Mouse (Mus musculus) neural tube, embryonic 12.5 days (tissue): ENCODE results near the gene Rab5if. TPM values are rescaled to one million over a fixed set of nuclear protein-coding genes. Genes with fewer than 3 reads are reported as not detected.
"Not testable (repeated sequence)": the region's sequence is repeated elsewhere in the genome, so short reads cannot be mapped to it uniquely, and the experiment has no call there.

Experiments
- ATAC-seq: fragments of 200-750 bp; cut with Nextera tagmentation; 2 replicates; pipeline ENCODE4 v1.8.0; 2017; ENCODE audit warnings: low read depth, mild to moderate bottlenecking, moderate TSS enrichment, moderate library complexity; ENCODE audit not compliant: low FRiP score
- H3K27ac ChIP-seq: fragments of 300-500 bp; sonication (generic); 2 replicates; pipeline ENCODE4 v1.5.1; 2016
- H3K27me3 ChIP-seq: fragments of 300-500 bp; sonication (generic); replicated peaks from 2 replicates; pipeline ENCODE4 v1.6.1; 2016; ENCODE audit warnings: mild to moderate bottlenecking
- H3K36me3 ChIP-seq: fragments of 300-500 bp; sonication (generic); 2 replicates; pipeline ENCODE4 v1.6.1; 2016; ENCODE audit warnings: mild to moderate bottlenecking
- H3K4me1 ChIP-seq: fragments of 300-500 bp; sonication (generic); 2 replicates; pipeline ENCODE4 v1.6.1; 2016
- H3K4me2 ChIP-seq: fragments of 300-500 bp; sonication (generic); replicated peaks from 2 replicates; pipeline ENCODE4 v1.6.1; 2016; ENCODE audit warnings: mild to moderate bottlenecking
- H3K4me3 ChIP-seq: fragments of 300-500 bp; sonication (generic); 2 replicates; pipeline ENCODE4 v1.5.1; 2016
- H3K9ac ChIP-seq: fragments of 300-500 bp; sonication (generic); 2 replicates; pipeline ENCODE4 v1.6.1; 2016; ENCODE audit warnings: mild to moderate bottlenecking
- H3K9me3 ChIP-seq: fragments of 300-500 bp; sonication (generic); 2 replicates; pipeline ENCODE4 v1.6.1; 2016; ENCODE audit warnings: mild to moderate bottlenecking
- WGBS: fragments of 180-500 bp; shearing (Covaris S2); methylation state at CpG from one replicate; pipeline ENCODE4 v1.1.7; 2016; 5-methylcytosine and 5-hydroxymethylcytosine counted together
- polyA plus RNA-seq: library from polyadenylated mRNA; unstranded; fragments of >200 nt; fragmentation: Nextera tagmentation; extraction: Ambion mirVana; gene quantifications from 2 replicates; pipeline ENCODE4 v1.2.1, GENCODE M21; 2016

Rab5if gene
- polyA plus RNA-seq, 1 experiment from 2014 or later: 169 TPM

GRCm38 (mm10) chr2:156882431-156883001 is 19.6 kb downstream of the Rab5if start:
- no peaks in the 10 kb centered on the region for H3K9me3 ChIP-seq
- no peaks in the 10 kb centered on the region for H3K36me3 ChIP-seq
- WGBS: 42% methylated on average over 10 of the region's 10 CpGs

DNA sequence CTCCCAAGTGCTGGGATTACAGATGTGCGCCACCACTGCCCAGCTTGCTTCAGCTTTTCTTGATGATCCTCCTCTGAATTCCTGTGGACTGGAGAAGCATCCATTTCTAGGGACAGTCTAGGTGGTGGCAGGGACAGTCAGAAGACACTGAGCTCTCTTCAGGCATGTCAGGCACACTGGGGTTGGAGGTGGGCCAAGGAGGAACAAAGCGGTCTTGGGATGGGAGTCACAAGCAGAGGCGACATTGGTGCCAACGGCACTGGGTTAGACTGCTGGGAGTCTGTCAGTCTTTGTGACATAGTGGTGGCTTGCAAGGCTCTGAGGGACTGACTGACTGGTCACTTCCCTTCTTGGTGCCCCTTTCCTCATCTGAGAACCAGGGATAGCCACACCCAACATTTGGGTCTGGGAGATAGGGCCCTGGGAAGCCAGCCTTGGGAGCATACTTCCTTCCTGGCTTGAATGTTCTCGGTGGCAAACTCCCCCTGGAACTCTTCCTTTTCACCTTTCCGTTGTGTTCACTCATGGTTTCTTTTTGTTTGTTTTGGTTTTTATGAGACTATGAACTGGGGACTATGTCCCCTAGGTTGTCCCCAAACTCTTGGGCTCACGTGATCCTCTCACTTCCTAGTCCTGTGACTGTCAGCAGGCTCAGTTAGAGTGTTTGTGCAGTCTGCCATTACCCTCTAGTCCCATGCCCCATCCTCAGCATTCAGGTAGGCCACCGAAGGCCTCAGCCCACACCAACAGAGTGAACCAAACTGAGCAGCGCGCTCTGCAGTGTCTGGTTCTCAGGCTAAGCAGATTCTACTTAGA is 21.7 kb downstream of the Rab5if start:
- WGBS: 91% methylated on average over 10 of the region's 10 CpGs
- ATAC-seq: no peak
- Histone ChIP-seq H3K27ac (no peak overlapping the region), H3K9me3 (no peaks in the 10 kb centered on the region), H3K36me3 (no peaks in the 10 kb centered on the region), H3K4me1 (no peaks in the 10 kb centered on the region), H3K4me3 (no peak overlapping the region), H3K9ac (no peak overlapping the region), H3K4me2 (no peak overlapping the region), H3K27me3 (no peaks in the 10 kb centered on the region)

More at GRCm38 (mm10) chr2:156882431-156883001, 19.6 kb downstream of the Rab5if start:
- Histone ChIP-seq H3K4me3 (no peak overlapping the region), H3K27me3 (no peaks in the 10 kb centered on the region), H3K4me2 (no peak overlapping the region), H3K9ac (no peak overlapping the region), H3K27ac (no peak overlapping the region), H3K4me1 (no peaks in the 10 kb centered on the region)
- ATAC-seq: no peak

DNA sequence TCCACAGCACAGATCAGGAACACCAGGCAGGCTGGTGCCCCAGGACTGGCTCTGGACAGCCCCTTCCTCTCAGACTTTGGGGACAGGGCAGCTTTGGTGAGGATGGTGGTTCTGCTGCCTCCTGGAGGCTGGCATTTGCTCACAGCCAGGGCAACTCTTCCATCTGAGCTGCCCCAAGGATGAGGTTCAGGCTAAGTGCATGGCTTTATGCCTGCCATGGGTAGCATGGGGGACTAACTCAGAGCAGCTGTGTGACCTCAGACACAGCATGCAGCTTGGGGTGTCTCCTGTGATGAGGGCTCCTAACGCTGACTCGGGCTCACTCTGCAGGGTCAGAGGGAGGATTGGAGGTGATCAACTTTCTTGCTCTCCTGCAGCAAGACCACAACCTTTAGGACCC is 22.7 kb downstream of the Rab5if start:
- not testable (repeated sequence) for H3K27me3 ChIP-seq, H3K27ac ChIP-seq, ATAC-seq, H3K4me2 ChIP-seq, H3K9me3 ChIP-seq, H3K4me1 ChIP-seq, H3K36me3 ChIP-seq, H3K9ac ChIP-seq, H3K4me3 ChIP-seq
- WGBS: 76% methylated on average over 2 of the region's 2 CpGs

DNA sequence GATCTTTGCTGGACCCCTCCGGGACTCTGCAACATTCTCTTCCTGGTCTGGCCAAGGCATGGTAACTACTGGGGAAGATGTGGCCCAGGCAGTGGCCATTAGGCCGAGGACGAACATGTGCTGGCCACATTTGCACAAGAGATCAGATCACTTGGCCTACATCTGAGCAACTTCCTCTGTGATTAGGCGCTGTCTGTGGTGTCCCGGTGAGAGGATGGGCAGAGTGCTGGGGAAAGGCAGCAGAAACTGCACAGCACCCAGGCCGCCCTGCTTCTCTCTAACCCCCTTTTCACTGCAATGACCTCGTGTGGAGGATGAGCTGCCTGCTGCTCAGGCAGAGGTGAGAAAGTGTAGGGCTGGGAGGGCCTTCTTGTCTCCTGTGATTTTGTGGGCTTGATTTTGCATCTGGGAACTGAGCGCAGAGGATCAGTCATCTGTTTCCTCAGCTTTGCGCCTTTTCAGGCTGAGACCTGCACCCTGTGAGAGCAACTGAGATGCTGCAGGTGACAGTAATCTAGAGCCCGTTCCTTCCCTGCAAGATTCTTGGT is 23.2 kb downstream of the Rab5if start:
- Histone ChIP-seq H3K27ac (no peak overlapping the region), H3K9me3 (no peaks in the 10 kb centered on the region), H3K9ac (no peak overlapping the region), H3K4me1 (no peaks in the 10 kb centered on the region), H3K36me3 (no peaks in the 10 kb centered on the region), H3K4me3 (no peak overlapping the region), H3K27me3 (no peaks in the 10 kb centered on the region), H3K4me2 (no peak overlapping the region)
- WGBS: 81% methylated on average over 10 of the region's 10 CpGs
- ATAC-seq: no peak

GRCm38 (mm10) chr2:156887017-156887416 is 24.1 kb downstream of the Rab5if start, which contains the start of gene Sla2:
Gene Sla2 (minus strand): TSS chr2:156887192.
- WGBS: 72% methylated on average over 6 of the region's 6 CpGs
- no peak for ATAC-seq

GRCm38 (mm10) chr2:156888490-156888889 is 25.6 kb downstream of the Rab5if start:
- H3K27me3 ChIP-seq: no peaks in the 10 kb centered on the region
- H3K9me3 ChIP-seq: no peaks in the 10 kb centered on the region
- H3K4me3 ChIP-seq: no peak overlapping the region
- H3K4me1 ChIP-seq: peaks cover 4% of the 10 kb centered on the region; the same call in 1 of the 2 replicates
- H3K27ac ChIP-seq: no peak overlapping the region
- H3K4me2 ChIP-seq: no peak overlapping the region
- 78% methylated on average over 3 of the region's 3 CpGs for WGBS
- no peak overlapping the region for H3K9ac ChIP-seq
- no peak for ATAC-seq
- H3K36me3 ChIP-seq: no peaks in the 10 kb centered on the region

More at GRCm38 (mm10) chr2:156887017-156887416, 24.1 kb downstream of the Rab5if start, which contains the start of gene Sla2:
- no peak within 1 kb of the TSS for H3K4me2 ChIP-seq
- H3K36me3 ChIP-seq: no peaks in the 10 kb centered on the region
- no peaks in the 10 kb centered on the region for H3K27me3 ChIP-seq
- H3K9me3 ChIP-seq: no peaks in the 10 kb centered on the region
- H3K4me1 ChIP-seq: no peaks in the 10 kb centered on the region
- H3K27ac ChIP-seq: no peak within 1 kb of the TSS
- H3K4me3 ChIP-seq: no peak within 1 kb of the TSS
- no peak within 1 kb of the TSS for H3K9ac ChIP-seq

- H3K27ac ChIP-seq: no peak overlapping the region
- H3K4me1 ChIP-seq: peaks cover 4% of the 10 kb centered on the region; the same call in 1 of the 2 replicates
- WGBS: 42% methylated on average over 3 of the region's 3 CpGs
- H3K36me3 ChIP-seq: no peaks in the 10 kb centered on the region
- ATAC-seq: no peak
- no peak overlapping the region for H3K4me3 ChIP-seq
- no peak overlapping the region for H3K4me2 ChIP-seq
- H3K27me3 ChIP-seq: no peaks in the 10 kb centered on the region
- no peaks in the 10 kb centered on the region for H3K9me3 ChIP-seq
- no peak overlapping the region for H3K9ac ChIP-seq
These were observed 29.3 kb downstream of the Rab5if start for GRCm38 (mm10) chr2:156892240-156892639.

DNA sequence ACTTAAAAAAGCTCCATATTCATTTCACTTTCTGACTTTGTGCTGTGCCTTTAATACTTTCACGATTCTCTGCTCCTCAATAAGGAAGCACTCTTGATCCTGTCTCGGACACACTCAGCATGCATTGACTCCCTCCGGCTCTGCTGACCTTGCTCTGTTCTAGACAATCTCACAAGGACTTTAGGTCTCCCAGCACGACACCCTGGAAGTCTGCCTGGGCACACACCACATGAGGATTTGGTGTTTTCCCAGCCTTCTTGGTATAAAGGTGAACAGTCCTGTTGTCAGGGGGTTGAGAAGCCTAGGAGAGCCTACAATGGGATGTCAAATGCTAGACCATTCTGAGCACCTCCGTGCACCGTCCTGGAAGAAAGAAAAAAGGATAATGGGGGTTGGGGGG is 29.9 kb downstream of the Rab5if start:
- peaks cover 4% of the 10 kb centered on the region; the same call in 1 of the 2 replicates for H3K4me1 ChIP-seq
- no peak overlapping the region for H3K4me3 ChIP-seq
- ATAC-seq: no peak
- no peaks in the 10 kb centered on the region for H3K36me3 ChIP-seq
- H3K4me2 ChIP-seq: no peak overlapping the region
- no peaks in the 10 kb centered on the region for H3K27me3 ChIP-seq
- no peak overlapping the region for H3K9ac ChIP-seq
- H3K27ac ChIP-seq: no peak overlapping the region
- WGBS: 77% methylated on average over 6 of the region's 6 CpGs
- H3K9me3 ChIP-seq: no peaks in the 10 kb centered on the region

- no peak for ATAC-seq
- WGBS: 85% methylated on average over 15 of the region's 15 CpGs
These were observed 31.8 kb downstream of the Rab5if start for GRCm38 (mm10) chr2:156894496-156895265.

DNA sequence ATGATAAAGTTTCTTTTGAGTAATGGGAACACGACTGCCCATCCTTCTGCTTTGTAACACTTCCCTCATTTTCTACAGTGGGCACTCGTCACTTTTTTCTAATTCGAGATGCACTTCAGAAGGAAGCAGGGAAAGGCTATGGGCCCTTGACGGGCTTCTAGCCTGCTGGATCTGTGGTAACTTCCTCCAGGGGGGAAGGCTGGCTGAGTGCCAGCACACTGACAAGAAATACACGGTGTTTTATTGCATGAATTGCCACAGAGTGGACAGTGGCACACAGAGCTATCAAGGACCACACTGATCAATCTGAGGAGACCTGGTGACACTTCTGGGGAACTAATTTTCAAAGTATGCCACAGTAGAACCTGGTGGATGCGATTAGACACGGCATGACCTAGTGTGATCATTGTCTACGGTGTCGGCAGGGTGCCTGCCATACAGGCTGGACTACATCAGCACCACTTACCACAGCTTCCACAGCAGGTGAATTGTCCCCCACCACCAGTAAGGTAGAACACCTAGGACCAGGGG is 33.5 kb downstream of the Rab5if start:
- H3K27me3 ChIP-seq: no peaks in the 10 kb centered on the region
- no peaks in the 10 kb centered on the region for H3K9me3 ChIP-seq
- no peak for ATAC-seq
- no peak overlapping the region for H3K4me3 ChIP-seq
- WGBS: 77% methylated on average over 9 of the region's 9 CpGs
- H3K36me3 ChIP-seq: no peaks in the 10 kb centered on the region
- peaks cover 4% of the 10 kb centered on the region; the same call in 1 of the 2 replicates for H3K4me1 ChIP-seq
- H3K27ac ChIP-seq: no peak overlapping the region
- no peak overlapping the region for H3K4me2 ChIP-seq
- H3K9ac ChIP-seq: no peak overlapping the region

More at GRCm38 (mm10) chr2:156894496-156895265, 31.8 kb downstream of the Rab5if start:
- H3K4me3 ChIP-seq: no peak overlapping the region
- H3K9me3 ChIP-seq: no peaks in the 10 kb centered on the region
- H3K27me3 ChIP-seq: no peaks in the 10 kb centered on the region
- H3K4me2 ChIP-seq: no peak overlapping the region
- H3K27ac ChIP-seq: no peak overlapping the region
- H3K9ac ChIP-seq: no peak overlapping the region
- H3K36me3 ChIP-seq: no peaks in the 10 kb centered on the region
- H3K4me1 ChIP-seq: peaks cover 4% of the 10 kb centered on the region; the same call in 1 of the 2 replicates

DNA sequence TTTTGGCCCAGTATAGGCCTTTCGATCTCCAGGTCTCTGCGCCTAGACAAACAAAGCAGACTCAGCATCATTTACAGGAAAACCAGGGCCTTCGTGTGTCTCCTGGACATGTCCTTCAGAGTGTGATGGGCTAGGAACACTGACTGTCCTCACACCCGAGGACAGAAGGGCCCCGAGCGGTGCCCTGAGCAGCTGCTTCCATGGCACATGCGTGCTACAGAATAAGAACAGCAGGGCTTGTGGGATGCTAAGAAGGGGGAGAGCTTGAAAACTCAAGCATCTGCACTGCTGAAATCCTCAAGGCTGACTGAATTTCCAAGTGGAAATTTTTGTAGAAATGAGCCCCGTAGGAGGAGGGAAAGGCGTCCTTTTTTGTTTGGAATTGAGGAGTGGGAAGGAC is 34.1 kb downstream of the Rab5if start:
- Histone ChIP-seq H3K9ac (no peak overlapping the region), H3K27me3 (no peaks in the 10 kb centered on the region), H3K27ac (no peak overlapping the region), H3K36me3 (no peaks in the 10 kb centered on the region), H3K4me1 (peaks cover 4% of the 10 kb centered on the region; the same call in 1 of the 2 replicates), H3K4me3 (no peak overlapping the region), H3K4me2 (no peak overlapping the region), H3K9me3 (no peaks in the 10 kb centered on the region)
- no peak for ATAC-seq
- 91% methylated on average over 9 of the region's 9 CpGs for WGBS
